Mouse (Mus musculus): ENCODE data around the gene Exoc3l4. TPM values are rescaled to one million over a fixed set of nuclear protein-coding genes. Genes with fewer than 3 reads are reported as not detected.

The Exoc3l4 gene
- total RNA-seq (2021) = 1 to 10 TPM; 4.5 to 6.3 TPM
- long read RNA-seq, experiment 1, partial matches to known transcripts = 0 of 2 reads
- long read RNA-seq, experiment 1, other reads (novel, unspliced or antisense) = 2 of 2 reads
- long read RNA-seq, experiment 2, partial matches to known transcripts = 0 of 1 reads
- long read RNA-seq, experiment 2, other reads (novel, unspliced or antisense) = 1 of 1 reads

DNA sequence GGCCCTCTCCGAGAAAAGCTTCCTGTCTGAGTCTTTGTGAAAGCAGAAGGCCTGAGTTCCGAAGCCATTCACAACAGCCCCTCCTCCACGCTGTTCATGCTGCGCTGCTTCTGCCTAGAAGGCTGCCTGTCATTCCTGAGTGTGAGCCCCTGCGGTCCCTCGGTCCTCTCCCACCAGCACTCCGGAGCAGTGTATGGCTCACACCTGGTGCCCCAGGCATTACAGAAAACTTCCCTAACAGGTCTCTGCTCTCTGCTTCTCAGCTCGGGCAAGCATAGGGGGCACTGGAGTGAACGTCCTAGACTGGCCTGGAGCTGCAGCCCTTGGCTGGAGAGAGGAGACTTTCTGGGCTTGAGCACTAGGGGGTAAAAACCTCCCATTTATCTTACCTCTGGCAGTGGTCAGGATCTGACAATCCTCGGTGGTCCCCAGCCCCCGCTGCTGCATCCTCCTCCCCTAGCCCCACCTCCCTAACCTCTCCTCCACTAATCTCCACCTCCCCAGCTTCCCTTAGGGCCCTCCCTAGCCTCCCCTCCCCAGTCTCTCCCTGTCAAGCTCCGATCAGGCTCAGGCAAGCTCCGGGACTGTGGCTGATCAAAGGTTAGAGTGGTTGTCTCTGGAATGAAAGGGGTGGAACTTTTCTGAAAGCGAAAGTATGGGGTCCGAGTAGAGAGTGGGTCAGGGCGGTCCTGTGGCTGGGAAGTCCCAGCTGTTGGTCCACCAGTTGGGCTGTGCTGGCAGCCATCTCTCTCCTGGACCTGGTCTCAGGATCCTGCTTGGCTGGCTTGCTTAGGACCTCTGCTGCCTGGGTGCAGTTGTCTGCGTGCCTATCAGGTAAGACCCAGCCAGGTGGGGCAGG, at the start of gene Exoc3l4:
Gene Exoc3l4, plus strand, starts transcription at position 97 of the 859 bp plus-strand sequence.
- DNase-seq (ENCODE audit: low spot score in 2 of 2) = no peak
- no peak for TF ChIP-seq CTCF (conservative IDR thresholded peaks at IDR 0.05)
- H3K4me3 ChIP-seq = peak within 1 kb of the TSS; percentile 38

DNA sequence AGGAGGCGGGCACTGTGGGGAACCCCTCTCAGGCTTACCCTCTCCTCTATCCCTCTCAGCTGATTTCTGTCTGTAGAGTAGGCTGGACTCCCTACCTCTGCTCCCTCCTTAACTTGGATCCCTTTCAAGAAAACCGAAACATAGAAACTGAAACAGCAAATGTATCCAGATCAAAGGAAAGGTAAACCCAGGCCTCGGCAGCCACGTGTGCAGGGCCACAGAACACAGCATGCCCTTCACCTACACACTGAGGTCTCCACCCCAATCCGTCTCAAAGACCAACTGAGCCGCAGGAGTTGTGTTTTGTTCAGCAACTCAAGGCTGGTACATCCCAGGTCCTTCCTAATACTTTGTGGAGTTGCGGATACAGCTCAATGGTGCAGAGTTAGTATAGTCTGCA, 49.8 kb upstream of the Exoc3l4 start:
- H3K4me3 ChIP-seq = no peak overlapping the region
- no peak for TF ChIP-seq CTCF (conservative IDR thresholded peaks at IDR 0.05)
- no peak overlapping the region for H3K27ac ChIP-seq
- no peak for DNase-seq (ENCODE audit: low spot score in 2 of 2)

More for the DNA sequence above, at the start of gene Exoc3l4:
- H3K27ac ChIP-seq = peak within 1 kb of the TSS; percentile 61; the same call in 1 of the 2 replicates

DNA sequence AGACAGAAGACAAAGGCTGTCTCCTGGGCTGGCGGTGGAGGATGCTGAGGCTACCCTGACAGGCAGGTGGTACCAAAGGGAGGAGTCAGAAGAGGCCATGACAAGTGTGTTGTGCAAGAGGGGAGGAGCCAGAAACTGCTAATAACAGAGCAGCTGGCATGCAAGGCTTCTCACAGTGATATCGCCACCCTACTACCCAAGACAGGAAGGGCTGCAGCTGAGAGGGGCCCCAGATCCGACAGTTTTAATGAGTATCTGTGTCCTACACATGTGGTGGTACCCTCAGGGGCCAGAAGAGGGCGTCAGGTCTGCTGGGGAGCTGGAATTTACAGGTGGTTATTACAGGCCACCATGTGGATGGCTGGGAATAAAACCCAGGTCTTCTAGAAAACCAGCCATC, 46.6 kb upstream of the Exoc3l4 start:
- no peak for DNase-seq (ENCODE audit: low spot score in 2 of 2)
- Histone ChIP-seq H3K4me3 (no peak overlapping the region), H3K27ac (no peak overlapping the region)
- peak; percentile 51 for TF ChIP-seq CTCF (conservative IDR thresholded peaks at IDR 0.05)

DNA sequence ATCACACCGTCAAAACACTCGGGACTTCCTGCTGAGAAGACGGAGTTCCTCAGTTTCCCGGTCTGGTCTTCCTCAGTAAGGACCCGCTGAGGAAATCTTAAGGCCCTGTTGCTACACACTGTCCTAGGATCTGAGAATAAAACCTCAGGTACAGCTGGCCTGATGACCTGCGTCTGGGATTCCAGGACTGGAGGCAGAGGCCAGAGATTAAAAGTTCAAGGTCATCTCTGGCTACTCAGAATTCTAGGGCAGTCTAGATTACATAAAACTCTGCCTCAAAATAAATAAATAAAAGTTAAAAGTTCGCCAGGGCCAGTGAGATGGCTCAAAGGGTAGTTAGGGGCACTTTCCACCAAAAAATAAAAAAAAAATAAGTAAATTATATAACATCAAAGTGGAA, 44.9 kb upstream of the Exoc3l4 start:
- TF ChIP-seq CTCF (conservative IDR thresholded peaks at IDR 0.05) = no peak
- no peak for DNase-seq (ENCODE audit: low spot score in 2 of 2)
- H3K4me3 ChIP-seq = no peak overlapping the region
- H3K27ac ChIP-seq = no peak overlapping the region

DNA sequence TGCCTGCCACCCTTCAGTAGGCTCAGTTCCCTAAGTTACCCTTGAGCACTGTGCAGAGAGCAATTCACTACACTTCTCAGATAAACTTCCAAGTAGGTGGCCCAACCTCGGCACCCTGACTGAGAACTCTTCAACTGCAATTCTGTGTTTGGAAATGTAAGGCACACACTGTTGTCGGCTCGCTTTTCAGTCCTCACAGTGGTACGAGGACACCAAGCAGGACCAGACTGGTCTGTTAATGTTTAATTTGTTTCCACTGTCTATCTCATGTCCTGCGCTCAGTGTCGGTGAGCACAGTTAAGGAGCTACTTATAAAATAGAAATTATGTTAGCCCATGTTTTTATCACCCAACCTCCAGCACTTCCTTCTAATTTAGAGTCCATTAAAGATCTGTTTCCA, 43.4 kb upstream of the Exoc3l4 start:
- no peak for DNase-seq (ENCODE audit: low spot score in 2 of 2)
- no peak for TF ChIP-seq CTCF (conservative IDR thresholded peaks at IDR 0.05)

DNA sequence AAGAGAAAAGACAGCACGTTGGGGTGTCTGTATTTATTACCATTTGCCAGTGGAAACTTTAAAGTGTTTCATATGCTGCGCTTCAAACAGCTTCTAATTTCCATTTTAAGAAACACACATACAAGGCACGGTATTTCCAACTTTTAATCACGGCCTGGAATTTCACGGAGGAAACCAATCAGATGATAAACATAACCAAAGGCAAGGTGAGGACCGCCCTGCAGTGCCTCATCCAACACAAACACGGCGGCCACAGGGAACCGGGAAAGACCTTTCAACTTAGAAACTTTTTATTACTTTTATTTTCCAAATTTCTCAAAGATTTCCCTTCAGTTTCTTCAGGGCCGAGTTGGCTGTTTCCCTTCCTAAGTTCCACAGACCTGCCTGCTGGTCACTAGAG, 42.1 kb upstream of the Exoc3l4 start:
- peak overlapping the region; percentile 60; the same call in 1 of the 2 replicates for H3K27ac ChIP-seq
- TF ChIP-seq CTCF (conservative IDR thresholded peaks at IDR 0.05) = no peak
- no peak for DNase-seq (ENCODE audit: low spot score in 2 of 2)
- H3K4me3 ChIP-seq = peak overlapping the region; percentile 92

More for the DNA sequence above, 43.4 kb upstream of the Exoc3l4 start:
- no peak overlapping the region for H3K4me3 ChIP-seq
- H3K27ac ChIP-seq = no peak overlapping the region

DNA sequence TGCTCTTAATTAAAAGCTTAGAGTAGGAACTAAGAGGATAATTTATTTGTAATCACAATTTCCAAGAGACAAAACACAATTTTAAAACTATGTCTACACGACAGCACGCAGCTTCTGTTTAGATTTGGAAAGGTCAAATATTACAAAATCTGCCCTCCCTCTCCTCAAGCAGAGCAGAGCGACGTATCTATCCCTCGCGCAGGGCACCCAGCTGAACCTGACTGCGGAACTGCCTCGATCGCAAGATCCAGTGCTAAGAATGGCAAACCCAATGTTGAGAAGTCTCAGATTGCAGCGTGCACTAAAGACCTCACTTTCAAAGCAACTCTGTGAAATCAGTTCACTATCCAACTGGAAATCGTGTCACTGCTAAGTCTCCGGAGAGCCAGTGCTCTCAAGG, 41.3 kb upstream of the Exoc3l4 start:
- no peak for DNase-seq (ENCODE audit: low spot score in 2 of 2)
- Histone ChIP-seq H3K4me3 (peak overlapping the region; percentile 92), H3K27ac (peak overlapping the region; percentile 99)
- no peak for TF ChIP-seq CTCF (conservative IDR thresholded peaks at IDR 0.05)

DNA sequence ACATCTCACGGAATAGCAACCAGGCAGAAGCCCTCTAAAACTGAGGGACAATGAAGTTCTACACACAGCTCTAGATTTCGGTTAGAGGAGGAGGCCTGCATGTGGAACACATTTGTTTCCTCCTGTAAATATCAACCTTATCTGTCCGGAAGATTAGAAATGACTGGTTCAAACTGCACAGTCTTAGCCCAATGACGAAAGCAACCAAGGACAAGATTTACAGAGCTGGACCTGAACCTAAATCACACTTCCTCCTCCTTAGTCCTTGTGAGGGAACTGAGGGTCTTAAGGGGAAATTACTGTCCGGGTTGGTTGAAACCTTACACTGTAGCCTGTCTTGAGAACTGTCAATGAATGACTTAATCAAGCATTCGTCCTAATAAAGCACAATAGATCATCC, 40.8 kb upstream of the Exoc3l4 start:
- no peak for TF ChIP-seq CTCF (conservative IDR thresholded peaks at IDR 0.05)
- no peak for DNase-seq (ENCODE audit: low spot score in 2 of 2)
- Histone ChIP-seq H3K27ac (peak overlapping the region; percentile 99), H3K4me3 (peak overlapping the region; percentile 92)

DNA sequence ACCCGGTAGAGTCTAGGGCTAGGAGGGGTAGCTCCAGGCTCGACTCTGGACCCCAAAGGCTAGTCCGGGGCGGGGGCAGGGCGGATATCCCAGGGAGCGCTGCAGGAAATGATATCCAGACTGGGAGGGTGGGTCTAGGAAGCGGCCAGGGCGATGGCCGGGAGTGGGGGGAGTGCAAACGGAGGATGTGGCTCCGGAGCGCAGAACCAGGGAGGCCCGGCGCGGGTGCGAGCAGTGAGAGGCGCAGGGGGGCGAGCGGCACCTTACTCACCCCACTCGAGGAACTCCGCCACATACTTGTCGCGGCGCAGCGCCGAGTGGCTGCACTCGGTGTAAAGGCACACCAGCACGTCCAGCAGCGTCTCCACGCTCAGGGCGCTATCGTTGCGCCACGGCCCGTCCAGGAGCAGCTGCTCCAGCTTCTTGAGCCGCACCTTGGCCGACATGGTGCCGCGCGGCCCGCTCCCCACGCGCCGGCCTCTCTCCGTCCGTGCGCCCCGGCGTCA, 39.9 kb upstream of the Exoc3l4 start:
- peak overlapping the region; percentile 99 for H3K27ac ChIP-seq
- peak overlapping the region; percentile 92 for H3K4me3 ChIP-seq
- no peak for TF ChIP-seq CTCF (conservative IDR thresholded peaks at IDR 0.05)
- DNase-seq (ENCODE audit: low spot score in 2 of 2) = peak in 1 of 2 experiments; percentile 24

DNA sequence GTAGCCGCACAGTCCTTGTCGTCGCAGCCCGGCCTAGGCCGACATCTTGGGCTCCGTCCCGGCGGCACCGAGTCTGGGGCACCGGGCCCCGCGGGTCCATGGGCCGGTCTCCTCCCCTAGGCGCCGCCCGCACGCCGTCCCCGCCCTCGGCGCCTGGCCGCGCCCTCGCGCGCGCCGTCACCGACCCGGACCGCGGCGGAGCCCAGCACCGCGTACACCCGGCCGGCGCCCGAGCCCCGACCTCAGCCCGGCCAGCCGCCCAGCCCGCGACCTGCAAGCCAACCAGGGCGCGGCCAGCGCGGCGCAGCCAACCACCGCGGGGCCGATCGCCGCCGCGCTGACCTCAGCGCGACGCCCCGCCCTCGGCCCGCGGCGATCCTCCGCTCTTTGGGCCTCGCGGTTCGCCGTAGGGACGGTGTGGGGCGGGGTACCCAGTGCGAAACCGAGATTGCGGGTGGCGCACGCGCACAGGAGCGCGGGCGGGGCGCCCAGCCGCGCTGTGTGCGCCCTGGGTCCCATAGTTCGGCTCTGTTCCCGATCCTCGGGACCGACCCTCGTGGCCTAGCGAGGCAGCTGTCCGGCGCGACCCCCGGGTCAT, 39.3 kb upstream of the Exoc3l4 start, which contains the start of gene Cdc42bpb:
Gene Cdc42bpb, minus strand, starts transcription at position 343 of the 598 bp plus-strand sequence.
- H3K27ac ChIP-seq = peak within 1 kb of the TSS; percentile 99
- peak within 1 kb of the TSS; percentile 92 for H3K4me3 ChIP-seq
- DNase-seq (ENCODE audit: low spot score in 2 of 2) = peak; percentile 93 to 96
- no peak for TF ChIP-seq CTCF (conservative IDR thresholded peaks at IDR 0.05)

DNA sequence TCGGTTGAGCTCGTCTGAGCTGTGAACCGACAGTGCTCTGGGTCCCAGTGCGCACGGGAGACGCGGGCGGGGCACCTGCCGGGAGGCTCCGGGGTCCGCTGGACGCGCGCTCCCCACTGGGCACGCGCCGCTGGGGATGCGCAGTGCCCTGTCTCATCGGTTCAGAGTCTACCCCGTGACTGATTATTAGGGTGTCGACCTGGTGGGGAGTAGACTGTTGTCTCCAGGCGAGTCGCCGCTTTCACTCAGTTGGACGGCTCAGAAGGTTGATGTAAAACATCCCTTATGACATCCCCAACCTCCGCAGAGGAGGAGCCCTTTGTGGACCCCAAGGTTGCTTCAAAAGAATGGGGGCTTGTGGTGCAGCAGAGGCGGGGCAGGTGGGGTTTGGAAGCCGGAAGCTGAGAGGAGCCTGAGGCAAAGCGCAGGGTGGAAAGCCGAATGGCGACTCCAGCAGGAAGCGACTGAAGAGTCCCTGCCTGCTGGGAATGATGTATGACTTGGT, 38.8 kb upstream of the Exoc3l4 start:
- no peak for DNase-seq (ENCODE audit: low spot score in 2 of 2)
- peak overlapping the region; percentile 99 for H3K27ac ChIP-seq
- TF ChIP-seq CTCF (conservative IDR thresholded peaks at IDR 0.05) = no peak; the same call in 1 of the 2 replicates
- H3K4me3 ChIP-seq = peak overlapping the region; percentile 92

DNA sequence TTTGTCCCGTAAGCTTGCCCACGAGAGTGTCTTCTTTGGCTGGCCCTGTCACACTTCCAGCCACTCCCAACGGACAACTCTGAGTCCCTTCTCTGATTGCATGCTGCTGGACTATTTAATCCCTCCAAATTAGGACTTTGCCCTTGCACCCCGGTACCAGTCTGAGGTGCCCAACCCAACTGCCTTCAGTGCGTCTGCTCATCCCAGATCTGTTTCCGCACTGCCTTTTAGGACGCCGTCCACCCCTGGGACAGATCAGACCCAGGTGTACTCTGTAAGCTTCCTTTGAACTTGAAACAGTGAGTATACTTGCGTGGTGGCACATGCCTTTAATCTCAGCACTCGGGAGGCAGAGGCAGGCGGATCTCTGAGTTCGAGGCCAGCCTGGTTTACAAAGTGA, 38.0 kb upstream of the Exoc3l4 start:
- Histone ChIP-seq H3K4me3 (peak overlapping the region; percentile 92; the same call in 1 of the 2 replicates), H3K27ac (peak overlapping the region; percentile 99; the same call in 1 of the 2 replicates)
- no peak for TF ChIP-seq CTCF (conservative IDR thresholded peaks at IDR 0.05)
- no peak for DNase-seq (ENCODE audit: low spot score in 2 of 2)
